Mouse (Mus musculus): ENCODE measurements around the gene Sbk3. TPM values are rescaled to one million over a fixed set of nuclear protein-coding genes. Genes with fewer than 3 reads are reported as not detected.
A peak's percentile ranks its signal among the peaks of the same experiment; 100 is the strongest.

Gene Sbk3
- total RNA-seq, 2 experiments from 2014 or later: 11.9 to 22.0 TPM

GRCm38 (mm10) chr7:4940068-4940479 lies 30.9 kb downstream of the Sbk3 start:
- intact Hi-C loops (cut with DNase I): loop anchor here (1.0 to 5.0 kb wide), 5 partner anchors 29 to 383 kb away; partner anchors contain the start of gene Rasl2-9
- DNase-seq: peak; percentile 83 to 92

GRCm38 (mm10) chr7:4938456-4938855 lies 32.5 kb downstream of the Sbk3 start:
- DNase-seq: peak; percentile 77 to 84
- intact Hi-C loops (cut with DNase I): loop anchor here (2.0 kb wide), 1 partner anchor 72 kb away; no protein-coding TSS in a partner anchor

GRCm38 (mm10) chr7:4937392-4937791 lies 33.6 kb downstream of the Sbk3 start:
- intact Hi-C loops (cut with DNase I): no loop called here
- no peak for DNase-seq

GRCm38 (mm10) chr7:4936832-4937231 lies 34.1 kb downstream of the Sbk3 start:
- intact Hi-C loops (cut with DNase I): no loop called here
- DNase-seq: no peak

- DNase-seq: no peak
- intact Hi-C loops (cut with DNase I): no loop called here
Observed at GRCm38 (mm10) chr7:4934160-4934914, 36.6 kb downstream of the Sbk3 start.

- intact Hi-C loops (cut with DNase I): no loop called here
- DNase-seq: no peak
Observed at GRCm38 (mm10) chr7:4933103-4933502, 37.9 kb downstream of the Sbk3 start.

- intact Hi-C loops (cut with DNase I): no loop called here
- DNase-seq: no peak
Observed at GRCm38 (mm10) chr7:4928323-4928722, 42.6 kb downstream of the Sbk3 start.

GRCm38 (mm10) chr7:4927711-4928110 lies 43.3 kb downstream of the Sbk3 start:
- peak in 1 of 2 experiments; percentile 48 for DNase-seq
- intact Hi-C loops (cut with DNase I): no loop called here

GRCm38 (mm10) chr7:4926849-4927248 lies 44.1 kb downstream of the Sbk3 start:
- DNase-seq: no peak
- intact Hi-C loops (cut with DNase I): no loop called here

GRCm38 (mm10) chr7:4925441-4926381 lies 45.3 kb downstream of the Sbk3 start, which contains the start of gene Ssc5d:
Gene Ssc5d (plus strand): TSS chr7:4925785.
- intact Hi-C loops (cut with DNase I): loop anchor here (1.0 kb wide), 1 partner anchor 14 kb away; no protein-coding TSS in a partner anchor
- DNase-seq: peak; percentile 72 to 73

- intact Hi-C loops (cut with DNase I): loop anchor here (1.0 kb wide), 1 partner anchor 14 kb away; no protein-coding TSS in a partner anchor
- DNase-seq: peak; percentile 70 to 79
Observed at GRCm38 (mm10) chr7:4924891-4925301, 46.1 kb downstream of the Sbk3 start.

GRCm38 (mm10) chr7:4924483-4924882 lies 46.5 kb downstream of the Sbk3 start:
- peak in 1 of 2 experiments; percentile 34 for DNase-seq
- intact Hi-C loops (cut with DNase I): no loop called here

- peak; percentile 61 to 72 for DNase-seq
- intact Hi-C loops (cut with DNase I): no loop called here
Observed at GRCm38 (mm10) chr7:4923586-4924364, 47.2 kb downstream of the Sbk3 start.

- DNase-seq: peak in 1 of 2 experiments; percentile 50
- intact Hi-C loops (cut with DNase I): no loop called here
Observed at GRCm38 (mm10) chr7:4922931-4923565, 47.9 kb downstream of the Sbk3 start.

GRCm38 (mm10) chr7:4922508-4922907 lies 48.5 kb downstream of the Sbk3 start:
- DNase-seq: peak; percentile 74 to 83
- intact Hi-C loops (cut with DNase I): no loop called here

GRCm38 (mm10) chr7:4921824-4922482 lies 49.0 kb downstream of the Sbk3 start, which contains the start of gene Nat14:
Gene Nat14 (plus strand): TSS chr7:4922028.
- intact Hi-C loops (cut with DNase I): no loop called here
- no peak for DNase-seq

- intact Hi-C loops (cut with DNase I): no loop called here
- peak; percentile 49 to 61 for DNase-seq
Observed at GRCm38 (mm10) chr7:4920976-4921823, 49.8 kb downstream of the Sbk3 start.

GRCm38 (mm10) chr7:4920496-4920895 lies 50.5 kb downstream of the Sbk3 start:
- intact Hi-C loops (cut with DNase I): no loop called here
- DNase-seq: no peak

Measured in heart, postnatal 10 days (tissue).